Mouse (Mus musculus) cerebellum, postnatal 4 days (tissue): Measurements from ENCODE around the gene Kncn.

Experiments
- DNase-seq, 2 experiments: peaks; one replicate each; pipeline ENCODE4 v3.0.0; 2022; ENCODE audit warnings: low spot score in 2 of 2, mixed read lengths in 1 of 2

Kncn gene

DNA sequence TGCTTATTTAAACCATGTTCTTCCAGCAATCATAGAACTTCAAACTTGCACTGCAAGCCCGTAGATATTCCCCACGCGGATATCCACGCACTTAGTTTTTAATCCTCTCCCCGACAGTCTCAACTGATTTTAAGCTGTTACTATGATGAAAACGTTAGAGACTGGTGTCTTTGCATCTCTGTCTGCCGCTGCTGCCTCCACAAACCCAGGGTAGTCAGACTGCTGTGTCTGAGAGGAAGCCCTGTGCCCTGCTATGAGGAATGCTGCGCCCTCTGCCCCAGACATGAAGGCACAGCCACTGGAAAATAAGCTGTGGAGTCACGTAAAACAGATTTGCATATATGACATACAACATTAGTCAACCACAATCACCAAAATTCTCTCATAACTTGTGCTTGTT lies 5.4 kb upstream of the Kncn start:
- DNase-seq, result no peak

DNA sequence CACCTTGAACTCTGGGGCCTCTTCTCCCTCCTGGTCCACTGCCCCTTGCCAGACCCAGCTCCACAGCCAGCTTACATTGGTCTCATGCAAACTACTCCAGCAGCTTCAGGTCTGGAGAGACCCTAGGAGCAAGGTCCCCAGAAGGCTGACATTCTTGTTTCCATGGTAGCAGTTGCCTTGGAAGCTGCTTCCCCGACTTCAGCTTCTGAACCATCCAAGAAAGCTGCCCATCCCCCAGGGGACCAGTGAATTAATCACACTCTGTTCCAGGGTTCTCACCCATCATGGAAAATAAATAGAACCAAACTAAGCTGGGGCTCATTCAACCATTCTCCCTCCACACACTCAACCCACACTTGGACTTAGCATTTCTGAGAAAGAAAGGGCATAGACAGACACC lies 3.0 kb upstream of the Kncn start:
- DNase-seq, result peak in 1 of 2 experiments; percentile 46

DNA sequence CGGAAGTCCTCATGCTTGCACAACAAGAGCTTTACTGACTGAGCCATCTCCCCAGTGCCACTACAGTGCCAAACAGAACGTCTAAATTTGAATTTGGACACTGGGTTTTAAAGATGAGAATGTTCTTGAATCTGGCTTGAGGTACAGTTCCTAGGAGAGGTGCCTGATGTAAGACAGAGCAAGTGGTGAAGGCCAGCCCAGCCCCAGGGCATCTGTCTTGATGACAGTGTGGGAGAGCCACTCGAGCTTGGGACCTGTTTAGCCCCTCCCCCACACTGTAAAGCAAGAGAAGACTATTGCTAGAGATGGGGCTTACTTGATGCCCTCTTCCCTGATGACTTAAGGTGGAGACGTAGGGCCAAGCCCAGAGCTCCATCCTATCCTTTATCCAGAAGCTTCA lies 2.0 kb upstream of the Kncn start:
- no peak for DNase-seq

DNA sequence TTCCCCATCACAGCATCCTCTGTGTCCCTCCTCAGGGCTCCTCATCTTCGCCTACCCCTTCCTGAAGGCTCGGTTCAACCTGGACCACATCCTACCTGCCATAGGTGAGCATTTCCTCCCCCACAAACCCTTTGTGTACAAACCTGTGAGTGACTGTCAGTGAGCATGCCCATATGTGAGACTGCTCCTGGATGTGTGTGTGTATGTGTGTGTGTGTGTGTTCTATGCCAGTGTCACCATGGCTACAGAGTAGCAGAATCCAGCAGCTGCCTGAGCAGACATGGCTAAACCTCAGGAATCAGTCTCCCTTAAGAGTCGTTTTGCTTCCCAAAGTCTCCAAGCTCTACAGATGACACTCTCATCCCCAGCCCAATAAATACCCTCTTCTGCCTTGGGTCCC lies 1.6 kb downstream of the Kncn start:
- DNase-seq, result no peak

DNA sequence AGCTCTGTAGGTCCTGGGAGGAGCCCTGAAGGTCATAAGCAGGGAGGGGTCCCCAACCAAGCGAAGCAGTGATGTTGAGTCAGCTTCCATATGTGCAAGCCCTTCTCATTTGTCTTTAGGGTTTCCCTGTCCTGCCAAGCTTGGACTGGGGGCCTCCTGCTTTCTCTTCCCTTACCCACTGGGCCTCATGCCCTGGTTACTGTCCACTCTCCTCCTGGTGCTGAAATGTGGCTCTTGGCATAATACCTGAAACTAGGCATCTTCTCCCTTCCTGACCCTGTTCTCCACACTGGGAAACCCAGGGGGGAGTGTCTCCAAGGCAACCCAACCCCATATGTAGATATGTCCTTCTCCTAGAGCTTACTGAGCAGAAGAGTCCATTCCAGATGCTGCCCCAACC lies 2.7 kb downstream of the Kncn start:
- DNase-seq, result no peak

DNA sequence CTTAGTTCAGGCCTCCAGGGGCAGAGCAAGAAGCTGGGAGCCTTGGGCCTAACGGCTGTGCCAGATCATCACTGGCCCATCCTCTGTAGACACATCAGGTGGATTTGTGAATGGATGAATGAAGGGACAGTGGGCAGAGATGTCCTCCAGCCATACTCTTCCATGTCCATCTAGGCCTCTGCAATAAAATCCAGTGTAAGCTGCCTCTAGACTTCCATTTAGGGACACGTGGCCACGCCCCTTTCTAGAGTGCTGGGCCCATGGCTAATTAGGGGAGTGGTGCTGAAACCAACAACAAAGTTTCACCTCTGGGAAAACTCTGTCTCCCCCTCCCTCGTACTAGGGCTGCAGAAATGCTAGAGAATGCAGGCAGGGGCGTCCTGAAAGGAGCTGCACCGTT lies 5.9 kb downstream of the Kncn start:
- no peak for DNase-seq

DNA sequence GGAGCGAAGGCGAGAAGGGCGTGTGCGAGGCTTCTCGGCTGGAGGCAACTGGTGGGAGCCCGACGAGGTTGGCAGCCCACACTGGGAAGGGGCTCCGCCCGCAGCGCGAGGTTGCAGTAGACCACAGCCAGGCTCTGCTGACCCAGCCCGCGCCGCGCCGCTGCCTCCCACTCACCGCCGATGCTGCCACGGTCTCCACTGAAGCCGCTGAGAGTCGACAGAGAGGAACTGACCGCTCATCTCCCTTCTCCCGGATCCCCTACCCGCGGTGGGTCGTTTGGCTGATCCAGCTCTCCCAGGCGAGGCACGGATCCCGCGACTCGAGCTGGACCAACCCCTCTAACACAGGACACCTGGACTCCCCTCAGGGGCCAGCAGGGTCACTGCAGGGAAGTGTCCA lies 6.4 kb downstream of the Kncn start, which contains the start of gene 6430628N08Rik:
6430628N08Rik (plus strand) TSS at position 113 of the 400 bp plus-strand sequence.
- DNase-seq, result no peak

DNA sequence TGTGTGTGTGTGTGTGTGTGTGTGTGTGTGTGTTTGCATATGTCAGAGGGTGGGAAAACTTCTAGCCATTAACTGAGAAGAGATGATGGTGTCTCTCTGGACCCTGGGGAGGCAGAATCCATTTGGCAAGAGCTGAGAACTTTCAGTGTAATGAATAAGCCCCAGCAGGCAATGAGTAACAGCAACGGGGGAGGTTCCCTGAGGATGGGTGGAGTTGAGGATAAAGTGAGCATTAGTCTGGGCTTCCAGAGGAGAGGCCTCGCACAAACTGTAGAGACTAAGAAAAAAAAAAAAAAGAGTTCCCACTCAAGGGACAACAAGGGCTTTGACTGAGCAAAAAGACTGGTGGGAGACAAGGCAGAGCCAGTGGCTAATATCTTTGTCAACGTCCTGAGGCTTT lies 10.1 kb downstream of the Kncn start:
- no peak for DNase-seq

DNA sequence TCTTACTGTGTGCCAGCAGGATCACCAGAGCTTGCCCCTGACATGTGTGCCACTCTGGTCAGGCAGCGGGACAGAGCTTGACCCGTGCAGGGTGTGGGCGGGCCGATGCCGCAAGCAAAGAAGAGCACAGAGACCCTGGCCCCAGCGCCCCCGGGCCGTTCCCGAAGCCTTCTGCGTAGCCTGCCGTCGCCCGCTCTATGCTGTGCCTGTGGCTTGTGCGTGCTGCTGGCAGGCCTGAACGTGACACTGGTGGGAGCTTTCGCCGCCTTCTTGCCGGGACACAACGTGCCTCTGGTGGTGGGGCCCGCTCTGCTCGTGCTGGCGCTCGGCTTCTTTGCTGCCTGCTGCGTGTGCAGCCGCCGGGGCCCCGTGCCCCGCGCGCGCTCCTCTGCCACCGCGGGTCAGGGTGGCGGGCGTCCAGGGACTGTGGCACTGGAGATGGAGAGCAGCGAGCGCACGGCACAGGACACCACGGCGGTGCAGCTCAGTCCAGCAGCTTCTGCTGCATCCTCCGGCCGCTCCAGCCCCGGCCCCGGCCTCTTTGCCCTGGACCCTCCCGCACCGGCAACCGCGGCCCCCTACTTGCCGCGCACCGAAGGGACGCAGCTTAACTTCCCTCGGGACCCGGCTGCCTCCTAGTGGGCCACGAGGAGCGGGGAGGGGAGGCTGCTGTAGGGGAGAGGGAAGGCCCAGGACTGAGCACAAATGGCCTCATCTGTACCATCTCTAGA lies 13.9 kb downstream of the Kncn start:
- DNase-seq, result peak in 1 of 2 experiments; percentile 16

DNA sequence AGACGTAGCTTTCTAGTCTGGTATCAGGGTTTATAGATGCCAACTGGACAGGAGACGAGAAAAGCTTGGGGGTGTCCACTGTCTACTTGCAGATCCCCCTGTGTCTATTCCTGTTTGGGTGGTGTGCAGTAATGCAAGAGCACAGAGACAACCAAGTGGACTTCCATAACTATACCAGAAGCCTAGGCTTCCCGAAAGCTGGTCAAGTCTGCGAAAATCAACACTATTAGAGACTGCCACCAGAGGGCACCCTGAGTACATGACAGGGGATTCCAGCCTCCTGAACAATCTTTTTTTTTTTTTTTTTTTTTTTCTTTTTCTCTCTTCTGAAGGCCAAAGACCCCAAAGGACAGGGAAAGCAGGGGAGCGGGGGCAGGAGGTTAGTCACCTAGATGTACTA lies 18.6 kb downstream of the Kncn start:
- DNase-seq, result peak; percentile 86 to 88

DNA sequence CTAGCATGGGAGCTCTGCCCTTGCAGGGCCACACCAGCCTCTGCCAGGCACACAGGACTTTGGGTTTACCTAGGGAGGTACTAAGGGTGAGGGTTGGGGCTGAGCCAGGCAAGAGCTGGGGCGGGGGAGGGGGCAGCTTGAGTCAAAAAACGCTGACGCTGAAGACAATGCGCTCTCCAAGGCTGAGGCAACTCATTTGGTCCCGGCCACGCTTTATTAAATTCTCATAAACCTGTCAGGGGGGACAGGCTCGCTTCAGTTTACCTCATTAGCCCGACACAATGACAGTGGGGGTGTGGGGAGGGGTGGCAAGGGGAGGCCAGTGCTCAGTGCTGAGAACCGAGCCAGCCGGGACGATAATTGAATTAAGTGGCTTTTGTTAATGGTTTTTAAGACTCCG lies 20.2 kb downstream of the Kncn start:
- no peak for DNase-seq

DNA sequence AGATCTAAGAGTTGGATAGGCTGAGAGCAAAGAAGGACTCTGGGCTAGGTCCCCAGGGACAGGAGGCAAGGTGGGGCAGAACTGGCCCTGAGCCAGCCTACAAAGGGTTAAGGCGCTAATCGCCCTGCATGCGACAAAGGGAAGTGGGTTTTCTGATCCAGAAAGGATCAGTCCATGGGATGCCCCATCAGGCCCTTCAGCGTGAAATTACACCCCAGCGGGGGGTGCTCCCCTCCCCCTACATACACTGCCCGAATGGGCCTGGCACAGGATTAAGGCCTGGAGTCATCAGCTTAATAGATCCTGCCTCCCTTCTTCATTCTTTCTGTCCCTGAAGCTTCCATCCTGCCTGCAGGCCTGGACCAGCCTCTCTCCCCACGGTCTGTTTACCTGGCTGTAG lies 21.5 kb downstream of the Kncn start:
- DNase-seq, result peak in 1 of 2 experiments; percentile 69

DNA sequence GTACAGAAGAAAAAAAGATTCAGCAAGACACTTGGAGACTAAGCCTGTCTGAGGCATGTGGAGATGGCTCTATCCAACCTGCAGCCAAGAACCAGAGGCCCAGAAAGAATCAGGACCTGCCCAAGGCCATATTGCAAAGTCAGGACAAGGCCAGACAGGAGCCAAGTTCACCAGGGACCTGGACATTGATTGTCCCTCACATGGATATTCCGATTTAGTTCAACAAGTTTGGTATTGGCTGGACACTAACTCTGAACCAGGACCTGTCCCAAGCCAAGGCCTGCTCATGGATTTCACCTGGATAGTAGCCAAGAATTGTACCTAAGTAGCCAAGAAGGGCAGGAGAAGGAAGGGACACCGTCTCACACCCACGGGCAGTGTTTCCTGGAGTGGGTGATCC lies 22.6 kb downstream of the Kncn start:
- DNase-seq, result no peak

DNA sequence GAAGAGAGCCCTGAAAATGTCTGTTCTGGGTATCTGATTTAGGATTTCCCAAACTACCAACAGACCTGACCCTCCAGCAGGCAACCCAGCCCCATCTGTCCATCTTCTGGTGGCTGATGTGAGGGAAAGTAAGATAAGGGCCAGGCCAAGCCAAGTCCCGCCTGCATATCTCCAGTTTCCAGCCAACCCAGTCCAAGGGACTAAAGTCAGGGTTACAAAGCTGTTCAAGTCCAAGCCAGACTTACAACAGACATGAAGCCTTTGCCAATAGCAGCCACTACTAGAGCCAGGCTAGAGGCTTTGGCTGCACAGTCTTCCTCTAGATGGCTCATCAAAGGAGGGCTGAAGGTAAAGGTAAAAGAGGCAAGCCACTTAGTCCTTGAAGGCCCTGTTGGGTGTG lies 23.8 kb downstream of the Kncn start:
- no peak for DNase-seq

DNA sequence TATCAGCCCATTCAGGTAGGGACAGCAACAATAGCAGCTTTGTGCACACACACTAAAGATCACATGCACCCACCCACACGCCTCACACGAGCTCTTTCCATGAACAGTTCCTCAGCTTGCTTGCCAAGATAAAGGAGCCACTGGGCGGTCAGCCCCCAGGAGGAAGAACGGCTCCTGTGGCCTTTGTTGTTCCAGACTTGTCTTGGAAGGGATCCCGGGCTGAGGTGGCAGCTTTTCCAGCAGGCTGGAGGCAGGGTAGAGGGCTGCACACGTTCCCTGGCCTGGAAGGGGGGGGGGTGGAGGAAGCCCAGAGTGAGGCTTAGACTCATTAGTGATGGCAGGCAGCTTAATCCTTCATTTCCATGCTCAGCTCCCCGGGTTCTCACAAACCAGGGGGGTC lies 24.4 kb downstream of the Kncn start:
- peak in 1 of 2 experiments; percentile 34 for DNase-seq

DNA sequence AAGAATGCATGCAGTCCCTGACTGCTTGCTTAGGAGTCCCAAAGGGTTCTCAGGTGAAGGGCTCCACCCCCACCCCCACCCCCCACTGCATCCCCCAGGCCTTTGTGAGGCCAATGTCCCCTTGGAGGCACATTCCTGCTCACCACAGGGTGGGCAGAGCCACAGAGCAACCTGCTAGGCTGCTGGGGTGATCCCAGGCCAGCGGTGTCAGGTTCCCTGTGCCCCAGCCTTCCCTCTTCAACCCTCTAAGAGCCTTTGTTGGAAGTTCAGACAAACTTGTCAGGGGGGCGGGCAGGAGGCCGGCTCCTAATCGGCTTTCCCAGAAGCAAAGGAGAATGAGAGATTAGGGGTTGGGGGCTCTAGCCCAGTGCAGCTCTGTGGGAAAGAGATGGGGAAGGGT lies 27.4 kb downstream of the Kncn start:
- DNase-seq, result no peak

DNA sequence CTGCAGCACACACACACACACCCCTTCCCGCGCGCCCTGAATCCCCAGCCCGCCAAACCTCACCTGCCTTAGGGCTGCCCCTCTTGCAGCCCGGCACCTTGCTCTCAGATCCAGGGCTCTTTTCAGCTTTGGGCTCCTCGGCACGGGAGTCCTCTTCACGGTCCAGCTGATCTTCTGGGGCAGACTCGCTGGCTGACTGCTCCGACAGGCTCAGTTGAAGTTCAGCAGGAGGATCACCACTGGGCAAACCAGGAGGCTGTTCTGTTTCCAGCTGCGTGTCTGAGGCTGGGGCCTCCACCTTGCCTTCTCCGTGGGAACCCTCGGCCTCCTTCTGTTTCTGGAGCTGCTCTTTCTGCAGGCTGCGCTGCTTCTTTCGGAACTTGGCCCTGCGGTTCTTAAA lies 35.7 kb downstream of the Kncn start:
- DNase-seq, result no peak

DNA sequence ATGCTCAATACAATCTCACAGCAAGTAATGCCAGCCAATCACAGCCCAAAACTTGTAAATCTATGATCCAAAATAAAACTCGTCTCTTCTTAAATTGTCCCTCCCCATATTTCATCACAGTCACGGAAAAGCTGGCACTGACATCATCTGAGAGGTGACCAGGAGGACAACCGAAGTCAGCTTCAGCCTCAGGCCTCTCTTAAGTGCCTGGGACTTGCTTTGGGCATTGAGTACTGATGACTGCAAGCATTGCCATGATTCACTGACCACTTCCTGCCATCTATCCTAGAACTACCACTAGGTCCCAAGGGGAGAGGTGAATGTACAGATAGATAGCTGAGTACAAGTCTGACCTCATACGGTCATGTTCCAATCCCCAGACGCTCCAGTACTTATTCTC lies 38.5 kb downstream of the Kncn start:
- no peak for DNase-seq

DNA sequence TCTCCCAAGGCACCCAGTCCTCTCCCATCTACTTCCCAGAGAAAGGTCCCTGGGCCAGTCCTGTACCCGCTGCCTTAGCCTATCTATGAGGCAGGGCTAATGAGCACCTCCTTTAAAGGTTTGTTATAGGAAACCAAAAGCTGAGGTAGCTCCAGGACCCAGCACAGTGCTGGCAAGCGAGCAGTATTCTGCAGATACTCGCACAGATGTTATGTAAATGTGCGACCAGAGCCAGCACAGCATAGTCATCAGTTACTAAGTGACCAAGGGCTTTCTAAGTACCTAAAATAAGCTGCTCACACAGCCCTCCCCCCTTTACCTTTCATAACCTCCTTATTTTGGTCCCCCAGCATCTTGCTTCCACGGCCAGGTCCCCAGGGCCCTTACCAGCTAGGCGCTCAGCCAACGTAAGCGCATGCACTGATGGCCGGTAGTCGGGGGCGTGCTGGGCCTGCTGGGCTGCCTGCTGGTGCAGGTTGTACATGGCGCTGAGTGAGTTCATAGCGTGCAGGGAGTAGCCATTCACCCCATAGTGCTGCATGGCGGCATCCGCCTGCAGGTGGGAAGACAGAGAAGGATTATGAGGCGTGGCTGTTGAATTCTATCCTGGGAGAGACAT lies 39.2 kb downstream of the Kncn start:
- no peak for DNase-seq

DNA sequence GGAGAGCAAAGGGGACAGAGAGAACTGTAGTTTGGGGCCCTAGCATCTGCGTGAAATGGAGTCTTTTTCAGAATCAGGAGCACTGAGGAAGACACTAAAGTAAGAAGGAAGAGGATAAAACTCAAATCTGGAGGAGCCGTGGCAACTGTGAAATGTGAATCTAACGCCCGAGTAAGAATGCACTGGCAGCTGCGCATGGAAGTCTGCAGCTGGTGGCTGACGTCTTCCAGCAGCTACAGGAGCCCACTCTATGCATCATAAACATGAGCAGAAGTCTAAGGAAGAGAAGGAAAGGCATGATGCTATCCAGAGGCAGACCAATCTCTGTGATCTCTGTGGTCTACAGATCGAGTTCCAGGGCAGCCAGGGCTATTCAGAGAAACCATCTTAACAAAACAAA lies 43.4 kb downstream of the Kncn start:
- no peak for DNase-seq

DNA sequence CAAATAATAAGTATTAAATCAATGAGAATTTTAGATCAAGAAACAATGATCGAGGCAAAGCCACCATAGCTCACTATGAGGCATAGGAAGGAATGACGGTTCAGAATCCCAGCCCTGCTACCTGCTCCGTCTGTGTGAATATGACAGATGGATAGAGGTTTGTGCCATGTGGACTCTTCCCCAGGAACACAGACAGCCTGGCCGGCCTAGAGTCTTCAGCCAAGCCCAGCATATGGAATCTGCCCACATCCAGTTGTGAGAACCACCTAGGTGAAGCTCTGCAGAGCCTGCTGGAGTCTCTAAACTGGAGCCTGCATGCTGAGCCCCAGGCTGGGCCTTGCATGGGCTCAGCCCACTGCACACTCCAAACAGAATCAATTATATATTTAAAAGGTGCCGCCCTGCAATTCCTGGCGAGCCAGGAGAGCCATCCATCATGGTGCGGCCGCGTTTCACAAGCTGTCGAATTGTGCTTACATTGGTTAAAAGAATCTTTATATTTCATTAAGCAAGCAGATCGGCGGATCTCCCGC lies 47.4 kb downstream of the Kncn start:
- no peak for DNase-seq

DNA sequence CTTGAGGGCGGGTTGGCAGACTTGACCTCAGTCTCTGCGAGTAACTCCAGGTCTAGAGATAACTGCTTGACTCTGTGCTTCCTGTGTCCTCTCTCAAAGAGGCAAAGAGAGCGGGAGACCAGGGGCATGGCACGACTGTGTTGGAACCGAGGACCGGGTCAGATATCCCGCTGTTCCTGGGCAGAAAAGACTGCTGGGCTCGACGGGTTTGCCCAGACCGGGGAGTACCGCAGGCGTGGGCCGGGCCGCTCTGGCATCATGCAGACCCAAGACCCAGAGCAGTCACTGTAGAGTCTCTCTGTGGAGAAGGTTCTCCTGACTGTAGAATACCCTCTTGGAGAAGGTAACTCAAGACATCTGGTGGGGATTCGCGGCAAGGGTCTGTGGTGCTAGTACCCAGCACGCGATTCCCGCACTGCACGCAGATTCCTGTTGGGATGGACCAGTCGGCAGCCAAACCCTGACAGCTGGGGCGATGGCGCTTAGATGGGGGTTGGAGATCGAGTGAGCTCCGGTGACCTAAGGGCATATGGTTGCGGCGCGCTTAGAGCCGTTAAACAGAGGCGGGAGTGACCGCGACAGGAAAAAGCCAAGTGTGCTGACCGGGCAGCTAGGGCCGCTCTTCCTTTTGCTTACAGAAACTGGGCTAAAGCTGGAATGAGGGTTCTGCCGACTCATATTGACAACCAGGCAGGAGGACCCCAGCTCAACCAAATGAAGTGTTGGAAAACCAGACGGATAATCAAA lies 51.8 kb downstream of the Kncn start:
- no peak for DNase-seq

DNA sequence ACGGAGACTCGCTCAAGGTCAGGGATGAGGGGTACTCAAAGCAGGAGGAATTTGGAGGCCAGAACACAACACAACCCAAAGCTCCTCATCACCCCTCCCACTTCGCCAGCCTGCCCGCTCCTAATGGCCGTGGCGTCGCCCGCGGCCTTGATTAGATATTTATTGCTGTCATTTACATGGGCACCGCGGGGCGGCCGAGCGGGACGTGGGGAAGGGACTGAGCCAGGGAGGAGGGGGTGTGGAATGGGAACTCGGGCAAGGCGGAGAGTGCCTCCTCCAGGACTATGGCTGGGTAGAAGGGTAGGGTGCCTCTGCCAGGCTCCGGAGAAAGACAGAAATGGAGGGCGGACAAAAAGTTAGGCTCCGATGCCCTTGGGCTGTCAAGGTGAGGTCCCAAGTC lies 52.4 kb downstream of the Kncn start:
- DNase-seq, result no peak
